Mouse (Mus musculus): ENCODE measurements around the gene Ccdc148.

Ccdc148 gene

GRCm38 (mm10) chr2:59048775-59049451 is 111.6 kb downstream of the Ccdc148 start:
- no peak for DNase-seq

GRCm38 (mm10) chr2:59043313-59044032 is 117.0 kb downstream of the Ccdc148 start:
- no peak for DNase-seq

- DNase-seq: no peak
Observed at GRCm38 (mm10) chr2:59042616-59043015, 117.9 kb downstream of the Ccdc148 start.

GRCm38 (mm10) chr2:59036433-59036832 is 124.0 kb downstream of the Ccdc148 start:
- no peak for DNase-seq

GRCm38 (mm10) chr2:59035206-59035605 is 125.3 kb downstream of the Ccdc148 start:
- no peak for DNase-seq

GRCm38 (mm10) chr2:59034281-59034680 is 126.2 kb downstream of the Ccdc148 start:
- no peak for DNase-seq

GRCm38 (mm10) chr2:59024558-59024957 is 135.9 kb downstream of the Ccdc148 start:
- no peak for DNase-seq

GRCm38 (mm10) chr2:59007356-59007755 is 153.1 kb downstream of the Ccdc148 start:
- DNase-seq: no peak

GRCm38 (mm10) chr2:59006567-59007340 is 153.7 kb downstream of the Ccdc148 start:
- DNase-seq: no peak

- no peak for DNase-seq
Observed at GRCm38 (mm10) chr2:58997151-58997550, 163.3 kb downstream of the Ccdc148 start.

GRCm38 (mm10) chr2:58992431-58993191 is 167.9 kb downstream of the Ccdc148 start:
- peak; percentile 88 for DNase-seq

GRCm38 (mm10) chr2:58978095-58978494 is 182.4 kb downstream of the Ccdc148 start:
- no peak for DNase-seq

GRCm38 (mm10) chr2:58971507-58972275 is 188.8 kb downstream of the Ccdc148 start:
- DNase-seq: peak; percentile 66

- no peak for DNase-seq
Observed at GRCm38 (mm10) chr2:58956770-58957300, 203.6 kb downstream of the Ccdc148 start.

GRCm38 (mm10) chr2:58956351-58956750 is 204.1 kb downstream of the Ccdc148 start:
- no peak for DNase-seq

- no peak for DNase-seq
Observed at GRCm38 (mm10) chr2:58952101-58952500, 208.4 kb downstream of the Ccdc148 start.

- no peak for DNase-seq
Observed at GRCm38 (mm10) chr2:58948796-58949195, 211.7 kb downstream of the Ccdc148 start.

- no peak for DNase-seq
Observed at GRCm38 (mm10) chr2:58941361-58941760, 219.1 kb downstream of the Ccdc148 start.

GRCm38 (mm10) chr2:58925551-58925950 is 234.9 kb downstream of the Ccdc148 start:
- no peak for DNase-seq

GRCm38 (mm10) chr2:58918351-58918750 is 242.1 kb downstream of the Ccdc148 start:
- peak; percentile 72 for DNase-seq

- no peak for DNase-seq
Observed at GRCm38 (mm10) chr2:58912339-58912738, 248.1 kb downstream of the Ccdc148 start.
